Mouse (Mus musculus) heart, postnatal 0 days (tissue): Measurements from ENCODE around the gene Gm20696.

Experiments used
- CTCF ChIP-seq: IDR thresholded peaks from 2 replicates; pipeline ENCODE4 v1.5.1; 2016; ENCODE audit warnings: antibody characterized with exemption, control low read depth, low read depth
- EP300 ChIP-seq: IDR thresholded peaks from 2 replicates; pipeline ENCODE4 v1.6.1; 2016; ENCODE audit warnings: antibody characterized with exemption, low read depth

GRCm38 (mm10) chr6:99491146-99491545 lies 175.5 kb downstream of the Gm20696 start:
- TF ChIP-seq CTCF (no peak), EP300 (no peak)
